Mouse (Mus musculus) Muller cell, postnatal 12 days (primary cell): ENCODE measurements at regions not wholly inside any gene's neighbourhood (a gene's known extent, or its start where the extent isn't known, plus 50 kb on each side); places are given as distances from the start of the nearest gene placed in this dataset.
A peak's percentile ranks its signal among the peaks of the same experiment; 100 is the strongest.

Experiments used
- DNase-seq: peaks from one replicate; pipeline ENCODE4 v3.0.0-alpha.2; 2015; ENCODE audit errors: inconsistent ontology term

DNA sequence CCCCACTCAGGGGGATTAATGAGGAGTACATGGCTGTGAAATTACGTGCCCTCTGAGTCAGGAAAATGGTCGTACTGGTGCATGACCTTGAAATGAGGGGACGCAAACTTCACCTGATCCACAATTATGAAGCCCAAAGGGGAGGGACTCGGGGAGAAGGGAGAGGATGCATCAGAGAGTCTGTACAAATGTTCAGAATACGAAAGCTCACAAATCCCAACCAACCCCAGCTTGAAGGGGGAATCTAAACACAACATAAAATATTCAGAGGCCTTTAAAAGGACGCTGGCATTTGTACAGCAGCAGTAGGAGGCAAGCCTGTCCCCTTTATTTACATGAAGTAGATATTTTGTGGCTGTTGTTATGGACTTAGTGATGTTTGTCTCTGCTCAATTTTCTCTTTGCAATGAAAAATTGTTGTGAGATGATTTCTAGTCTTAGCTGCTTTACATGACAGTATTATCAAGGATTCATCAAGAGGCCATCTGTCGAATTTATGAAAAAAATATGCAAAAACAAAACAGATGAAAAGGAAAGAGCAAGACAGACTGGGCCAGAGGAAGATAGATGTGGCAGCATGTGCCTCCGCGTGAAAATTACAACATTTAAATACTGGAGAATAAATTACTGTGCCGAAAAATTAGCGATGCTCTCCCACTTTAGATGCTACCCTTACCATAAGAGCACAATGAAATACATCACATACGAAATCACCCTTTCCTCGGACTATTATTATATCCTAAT lies 695.3 kb downstream of the 1700064H15Rik start:
- no peak for DNase-seq

DNA sequence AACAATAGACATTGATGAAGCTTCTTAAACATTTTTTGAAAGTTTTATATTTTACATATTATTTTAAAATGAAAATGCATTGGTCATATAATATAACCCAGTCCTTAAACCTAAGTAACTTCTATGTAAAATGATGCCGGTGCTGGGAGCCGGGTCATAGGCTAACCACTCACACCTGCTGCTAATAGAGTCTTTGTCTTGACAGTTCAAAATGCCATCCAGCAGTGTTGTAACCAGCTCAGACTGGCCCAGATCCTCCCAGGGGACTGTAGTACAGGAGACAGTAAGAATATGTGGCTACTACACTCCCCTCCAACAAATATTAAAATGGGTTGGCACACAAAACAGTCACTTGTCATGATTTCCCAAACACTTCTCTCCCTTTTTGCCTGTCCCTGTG lies 693.6 kb downstream of the 1700064H15Rik start:
- DNase-seq: no peak

DNA sequence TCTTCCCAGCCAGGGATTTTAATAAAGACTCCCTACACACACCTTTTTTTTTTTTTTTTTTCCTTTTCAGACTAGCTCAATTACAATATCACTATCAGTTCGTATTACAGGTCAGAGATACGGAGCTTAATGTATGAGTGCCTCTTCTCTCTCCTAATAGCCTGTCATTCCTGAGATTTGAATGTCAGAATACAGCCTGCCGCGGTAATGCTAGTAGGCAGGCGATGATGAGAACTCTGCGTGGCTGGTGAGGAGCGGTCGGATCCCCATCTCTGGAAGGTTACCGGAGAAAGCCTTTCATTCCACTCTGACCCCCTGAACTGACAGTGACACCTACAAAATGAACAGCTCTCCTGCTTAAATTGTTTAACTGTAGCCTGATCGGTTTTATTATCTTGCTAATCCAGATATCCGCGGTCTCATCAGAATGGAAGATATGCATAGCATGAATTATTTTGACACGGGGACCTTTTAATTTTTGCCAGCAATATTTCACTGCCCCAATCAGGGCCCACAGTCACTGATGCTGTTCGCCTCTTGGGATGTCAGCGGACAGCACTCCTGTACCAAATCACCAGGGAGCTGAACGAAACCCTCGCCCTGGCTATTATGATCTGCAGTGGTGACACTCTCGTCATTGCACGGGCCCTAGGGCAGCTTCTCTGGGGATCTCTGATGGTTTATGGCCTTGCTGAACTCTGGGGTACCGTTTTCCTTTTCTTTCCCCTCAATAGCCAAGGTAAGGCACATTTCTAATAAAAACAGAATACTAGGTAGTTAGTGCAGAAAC lies 690.9 kb downstream of the 1700064H15Rik start:
- DNase-seq: no peak

DNA sequence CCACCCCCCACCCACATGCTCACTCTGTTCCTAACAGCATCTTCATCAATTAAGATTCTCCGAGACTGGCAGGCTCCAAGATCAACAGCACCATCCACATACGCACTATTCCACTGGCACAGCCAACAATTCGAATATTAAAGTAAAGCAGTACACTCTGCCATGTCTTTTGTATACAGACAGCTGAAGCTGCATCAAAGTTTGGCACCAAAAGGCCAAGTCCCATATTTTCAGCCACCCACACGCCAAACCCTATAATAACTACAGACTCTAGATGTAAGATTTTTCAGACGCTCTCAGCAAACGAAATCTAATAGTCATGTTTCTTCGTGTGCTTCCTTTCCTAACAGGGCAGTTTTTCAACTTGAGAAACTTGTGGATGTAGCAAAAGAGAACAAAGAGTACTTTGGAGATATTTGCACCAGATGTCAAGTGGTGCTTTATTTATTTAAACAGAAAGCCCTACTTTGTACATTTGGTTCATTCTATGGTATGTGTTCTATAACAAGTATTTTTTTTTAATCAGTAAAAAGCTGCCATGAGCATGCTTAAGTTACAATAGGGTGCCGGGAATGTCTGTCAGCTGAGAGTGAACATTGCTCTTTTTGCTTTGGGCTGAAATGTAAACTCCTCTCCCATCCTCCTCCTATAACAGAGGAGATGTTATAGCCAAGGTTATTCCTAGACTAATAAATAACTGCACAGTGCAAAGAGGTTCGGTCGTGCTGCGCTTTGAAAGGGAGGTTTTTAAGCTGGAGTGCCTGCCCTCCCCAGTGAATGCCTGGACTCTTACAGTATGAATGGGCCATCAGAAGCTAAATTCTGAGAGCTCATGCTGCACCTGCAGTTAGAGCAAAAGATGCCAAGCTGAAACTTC lies 686.9 kb downstream of the 1700064H15Rik start:
- DNase-seq: no peak

DNA sequence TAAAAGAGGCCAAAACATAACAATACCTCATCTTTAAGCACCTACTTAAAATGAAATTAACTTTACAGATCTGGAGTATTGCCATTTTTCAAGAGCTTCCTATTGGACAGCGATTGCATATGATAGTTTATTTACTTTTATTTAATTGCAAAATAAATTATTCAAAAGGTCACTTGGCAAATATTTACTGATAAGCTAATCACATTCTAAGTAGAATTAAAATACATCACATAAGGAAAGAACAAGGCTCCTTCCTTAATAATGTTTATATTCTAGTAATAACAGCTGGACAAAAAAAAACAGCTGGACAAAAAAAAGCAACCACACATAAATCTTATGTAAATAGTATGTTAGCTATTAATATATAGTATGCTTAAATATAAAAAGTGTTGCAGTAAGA lies 668.1 kb downstream of the 1700064H15Rik start:
- no peak for DNase-seq

DNA sequence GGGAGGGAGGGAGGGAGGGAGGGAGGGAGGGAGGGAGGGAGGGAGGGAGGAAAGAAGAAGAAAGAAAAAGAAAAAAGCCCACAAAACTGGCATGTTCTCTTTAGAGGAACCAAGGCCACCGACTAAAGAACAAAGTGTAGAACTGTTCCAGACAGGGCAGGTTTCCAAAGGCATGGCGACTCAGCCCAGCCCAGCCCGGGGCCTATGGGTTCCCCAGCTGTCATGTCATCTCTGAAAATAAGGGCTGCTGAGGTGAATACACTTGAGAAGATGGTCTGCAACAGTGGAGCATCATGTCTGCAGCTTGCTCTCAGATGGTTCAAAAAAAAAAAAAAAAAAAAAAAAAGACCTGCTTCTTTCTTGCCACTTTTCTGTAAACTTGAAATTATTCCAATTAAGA lies 639.8 kb downstream of the 1700064H15Rik start:
- no peak for DNase-seq

DNA sequence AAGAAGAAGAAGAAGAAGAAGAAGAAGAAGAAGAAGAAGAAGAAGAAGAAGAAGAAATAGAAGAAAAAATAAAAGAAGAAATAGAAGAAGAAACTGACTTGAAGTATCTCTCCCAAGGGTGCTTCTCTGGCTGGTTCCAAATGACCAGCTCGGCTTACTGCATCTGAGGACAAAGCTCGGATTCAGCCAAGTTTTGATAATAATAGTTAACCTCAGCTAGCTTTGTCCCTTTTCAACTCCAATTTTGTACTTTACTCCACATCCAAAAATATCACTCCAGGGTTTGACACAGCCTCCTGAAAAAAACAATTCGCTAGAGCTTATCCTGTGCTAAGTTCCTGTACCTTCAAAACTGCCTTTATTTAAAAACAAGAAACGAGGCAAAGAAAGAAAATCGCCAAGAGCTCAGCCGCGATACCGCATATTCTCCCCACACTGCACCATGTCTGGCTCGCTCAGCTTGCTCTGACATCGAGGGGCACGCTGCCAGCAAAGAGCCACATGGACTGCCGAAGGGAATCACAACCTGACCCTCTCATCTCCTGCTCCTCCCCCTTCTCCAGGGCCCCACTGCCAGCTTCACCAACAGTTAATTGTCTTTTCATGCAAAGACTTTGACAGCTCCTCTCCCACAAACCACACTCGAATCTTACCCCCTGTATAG lies 638.8 kb downstream of the 1700064H15Rik start:
- DNase-seq: peak; percentile 66

DNA sequence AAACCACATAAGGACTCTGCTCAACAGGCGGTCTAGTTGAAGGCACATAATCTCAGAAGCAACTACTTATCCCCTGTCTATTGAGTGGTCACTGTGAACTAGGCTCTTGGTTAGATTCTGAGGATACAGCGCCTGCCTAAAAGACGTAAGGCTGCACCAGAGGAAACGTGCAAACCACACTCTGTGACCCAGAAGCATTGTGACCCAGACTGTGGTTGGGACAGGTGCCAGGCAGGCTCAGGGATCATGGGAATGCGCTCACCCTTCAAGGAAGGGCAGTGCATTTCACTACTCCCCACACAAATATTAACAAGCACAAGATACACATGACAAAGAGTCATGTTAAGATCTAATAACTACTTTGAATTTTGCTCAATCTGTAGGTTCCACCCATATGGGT lies 628.3 kb downstream of the 1700064H15Rik start:
- DNase-seq: peak; percentile 62

DNA sequence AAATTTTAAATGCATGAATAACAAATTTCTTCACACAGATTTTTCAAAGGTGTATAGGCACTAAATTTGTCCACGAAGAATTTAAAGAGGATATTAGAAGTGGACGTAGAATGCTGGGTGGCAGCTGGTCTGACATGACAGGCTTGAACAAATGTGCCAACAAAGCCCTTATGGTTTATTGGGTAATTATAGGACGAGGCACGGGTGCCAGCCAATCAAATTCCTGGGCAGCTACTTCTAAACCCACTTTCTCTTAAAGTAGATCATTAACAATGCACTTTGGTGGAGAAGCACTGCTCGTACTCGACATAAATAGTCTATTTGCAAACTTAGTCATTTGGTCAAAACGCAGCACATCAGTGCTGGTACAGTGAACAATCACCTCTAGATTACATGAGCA lies 626.4 kb downstream of the 1700064H15Rik start:
- DNase-seq: no peak

DNA sequence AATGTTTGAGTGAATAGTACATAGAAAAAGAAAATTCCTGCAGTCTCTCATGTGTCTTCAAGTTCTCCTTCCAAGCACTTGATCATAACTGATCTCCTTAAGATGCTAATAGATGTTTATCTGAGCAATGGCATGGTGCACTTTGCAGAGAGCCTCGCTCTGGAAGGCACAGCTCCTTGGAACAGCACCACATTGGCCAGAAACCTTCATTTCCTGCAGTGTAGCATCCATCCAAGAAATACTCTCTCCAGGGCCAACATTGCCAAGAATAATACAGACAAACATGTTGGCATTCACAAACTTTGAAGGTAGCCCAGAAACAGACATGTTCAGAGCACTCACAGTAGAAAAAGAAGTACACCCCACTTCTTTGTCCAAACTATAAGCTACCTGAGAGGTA lies 623.7 kb downstream of the 1700064H15Rik start:
- DNase-seq: no peak

DNA sequence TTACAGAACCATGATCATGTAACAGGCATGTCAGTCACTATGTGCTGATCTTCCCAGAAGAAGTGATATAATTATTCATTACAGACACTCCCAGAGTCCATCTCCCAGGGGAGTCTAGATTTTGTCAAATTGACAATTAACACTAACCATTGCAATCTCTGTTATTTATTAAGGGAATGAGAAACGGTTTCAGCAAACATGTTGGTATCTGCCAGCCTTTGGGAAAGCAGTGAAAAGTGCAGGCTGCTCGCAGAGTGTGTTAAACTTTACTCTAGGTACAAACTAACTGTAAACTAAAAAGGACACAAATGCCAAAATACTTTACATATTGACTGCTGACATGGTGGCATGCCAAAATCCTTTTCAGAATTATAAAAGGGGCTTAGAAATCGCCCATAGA lies 583.9 kb downstream of the 1700064H15Rik start:
- DNase-seq: no peak

DNA sequence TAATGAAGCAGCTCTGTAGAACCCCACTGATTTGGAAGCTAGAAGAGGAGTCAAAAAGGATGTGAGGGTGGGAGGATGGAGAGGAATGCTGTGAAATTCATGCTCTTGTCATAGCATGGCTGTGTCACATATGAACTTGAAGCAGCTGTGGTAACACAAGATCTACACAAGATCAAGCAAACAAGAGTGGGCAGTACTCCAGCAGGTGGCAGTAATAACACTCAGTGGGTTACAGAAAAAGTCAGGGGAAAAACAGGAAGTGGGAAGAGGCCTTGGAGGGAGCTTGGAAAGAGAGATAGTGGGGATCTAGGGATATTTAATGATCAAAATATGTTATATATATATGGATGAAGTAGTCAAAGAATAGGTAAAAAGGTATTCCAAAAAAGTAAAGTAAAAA lies 582.5 kb downstream of the 1700064H15Rik start:
- DNase-seq: no peak

DNA sequence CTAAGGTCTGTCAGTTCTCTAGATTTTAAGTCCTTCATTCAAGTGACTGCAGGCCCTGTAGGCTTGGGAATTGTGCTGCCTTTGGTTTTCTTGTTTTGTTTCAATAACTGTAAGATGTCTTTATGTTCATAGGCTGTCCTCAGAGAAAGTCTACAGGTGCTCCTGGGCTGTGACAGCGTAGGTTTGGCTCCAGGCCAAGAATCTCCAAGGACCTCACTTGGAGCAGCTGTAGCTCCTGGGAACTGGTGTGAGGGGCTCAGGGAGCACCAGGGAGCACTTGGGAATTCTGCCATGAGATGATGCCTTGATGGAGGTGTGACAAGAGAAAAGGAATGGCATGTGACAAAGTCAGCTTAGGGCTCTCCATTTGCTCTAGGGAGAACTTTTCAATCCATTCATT lies 581.9 kb downstream of the 1700064H15Rik start:
- no peak for DNase-seq

DNA sequence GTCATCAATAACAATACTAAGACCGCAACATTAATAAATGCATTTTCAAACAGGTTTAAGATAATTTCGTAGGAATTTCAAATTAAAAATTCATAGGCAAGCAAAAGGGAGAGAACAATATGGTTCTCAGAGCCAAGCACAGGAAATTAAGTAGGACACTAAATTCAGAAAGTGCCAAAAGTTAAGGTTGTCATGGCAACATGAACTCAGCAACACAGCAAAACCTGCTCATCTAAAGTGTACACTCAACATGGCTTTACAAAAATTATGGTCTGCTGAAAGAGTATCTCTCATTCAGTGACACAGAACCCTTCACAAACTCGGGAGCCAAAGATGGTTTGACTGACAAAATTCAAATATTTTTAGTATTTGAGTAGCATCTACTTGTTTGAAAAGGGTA lies 572.5 kb downstream of the 1700064H15Rik start:
- DNase-seq: no peak

DNA sequence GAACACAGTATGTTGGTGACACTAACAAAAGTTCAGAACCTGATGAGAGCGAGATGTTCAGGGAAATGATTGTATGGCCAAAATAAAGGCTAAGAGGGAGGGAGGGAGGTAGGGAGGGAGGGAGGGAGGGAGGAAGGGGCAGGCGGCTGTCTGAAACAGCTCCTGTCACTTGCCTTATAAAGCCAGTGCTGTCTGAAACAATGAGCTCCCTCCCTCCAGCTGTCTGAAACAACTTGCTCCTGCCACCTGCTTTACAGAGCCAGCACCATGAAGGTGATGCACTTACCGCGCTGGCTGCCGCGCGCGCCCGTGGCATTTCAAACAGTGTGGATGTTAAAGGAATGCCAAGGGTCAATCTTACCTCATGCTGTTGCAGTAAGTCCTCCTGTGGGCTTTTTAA lies 571.9 kb downstream of the 1700064H15Rik start:
- no peak for DNase-seq

DNA sequence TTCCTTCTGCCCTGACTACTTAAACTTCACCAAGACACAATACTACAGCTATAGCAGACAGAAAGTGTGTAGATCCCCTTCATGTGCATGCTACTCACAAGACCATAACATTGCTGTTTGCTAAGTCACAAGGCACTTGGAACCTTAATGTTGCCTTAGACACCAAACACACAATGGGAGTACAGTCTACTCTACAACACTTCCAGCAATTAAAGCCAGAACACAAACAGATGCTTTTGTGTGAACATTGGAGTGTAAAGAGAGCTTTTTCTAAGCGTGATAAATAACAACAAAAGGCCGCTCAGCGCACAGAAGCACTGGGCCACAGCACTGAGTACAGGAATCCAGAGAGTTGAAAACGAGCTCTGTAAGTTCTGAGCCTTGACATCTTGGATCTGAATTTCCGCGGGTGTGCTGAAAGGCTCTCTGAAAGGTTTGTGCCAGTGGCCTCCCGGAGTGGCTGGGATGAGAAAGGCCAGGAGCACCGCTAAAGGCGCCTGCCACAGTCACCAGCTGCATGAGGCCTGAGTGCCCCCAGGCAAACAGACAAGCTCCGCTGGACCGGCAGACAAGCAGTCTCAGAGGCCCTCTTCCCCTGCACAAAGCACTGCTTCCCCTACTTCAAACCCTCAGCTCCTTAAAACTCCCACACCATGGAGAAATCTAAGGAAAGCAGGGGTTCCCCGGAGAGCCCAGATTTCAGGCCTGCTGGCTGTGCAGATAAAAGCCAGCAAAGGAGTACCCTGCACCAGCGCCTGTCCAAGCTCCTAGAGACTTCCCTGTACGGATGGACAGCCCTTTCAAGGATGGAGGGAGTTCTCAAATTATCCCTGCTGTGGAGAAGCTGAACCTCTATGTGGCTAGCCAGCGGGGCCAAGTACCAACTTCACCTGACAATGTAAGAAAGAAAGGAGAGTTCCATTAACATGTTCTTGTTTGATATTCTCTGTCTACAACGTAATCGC lies 568.3 kb downstream of the 1700064H15Rik start:
- DNase-seq: peak; percentile 40

DNA sequence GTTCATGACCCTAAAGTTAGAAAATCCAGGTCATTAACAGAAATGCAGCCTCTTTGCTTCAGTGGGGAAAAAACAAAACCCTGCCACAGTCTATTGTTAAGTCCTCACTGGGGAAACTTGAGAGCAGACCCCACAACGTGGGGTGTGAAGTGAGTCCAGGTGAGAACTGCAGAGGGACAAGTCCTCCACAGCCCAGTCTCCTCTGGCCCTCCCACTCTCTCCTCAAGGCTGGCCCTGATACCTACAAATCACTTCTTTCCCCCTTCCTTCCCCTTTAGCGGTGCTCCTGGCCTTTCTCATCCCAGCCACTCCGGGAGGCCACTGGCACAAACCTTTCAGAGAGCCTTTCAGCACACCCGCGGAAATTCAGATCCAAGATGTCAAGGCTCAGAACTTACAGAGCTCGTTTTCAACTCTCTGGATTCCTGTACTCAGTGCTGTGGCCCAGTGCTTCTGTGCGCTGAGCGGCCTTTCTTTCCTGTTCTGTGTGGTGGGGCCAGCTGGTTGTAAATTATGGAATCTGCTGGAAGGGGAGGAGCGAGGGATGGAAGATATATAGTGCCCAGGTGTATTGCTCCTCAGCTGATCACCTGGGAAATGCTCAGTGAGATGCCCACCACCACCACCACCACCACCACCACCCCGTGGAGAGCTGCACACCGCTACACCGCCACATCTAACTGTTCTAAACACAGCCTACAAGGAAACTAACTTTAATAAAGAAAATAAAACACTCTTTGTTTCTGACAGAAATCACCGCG lies 566.8 kb downstream of the 1700064H15Rik start:
- no peak for DNase-seq

DNA sequence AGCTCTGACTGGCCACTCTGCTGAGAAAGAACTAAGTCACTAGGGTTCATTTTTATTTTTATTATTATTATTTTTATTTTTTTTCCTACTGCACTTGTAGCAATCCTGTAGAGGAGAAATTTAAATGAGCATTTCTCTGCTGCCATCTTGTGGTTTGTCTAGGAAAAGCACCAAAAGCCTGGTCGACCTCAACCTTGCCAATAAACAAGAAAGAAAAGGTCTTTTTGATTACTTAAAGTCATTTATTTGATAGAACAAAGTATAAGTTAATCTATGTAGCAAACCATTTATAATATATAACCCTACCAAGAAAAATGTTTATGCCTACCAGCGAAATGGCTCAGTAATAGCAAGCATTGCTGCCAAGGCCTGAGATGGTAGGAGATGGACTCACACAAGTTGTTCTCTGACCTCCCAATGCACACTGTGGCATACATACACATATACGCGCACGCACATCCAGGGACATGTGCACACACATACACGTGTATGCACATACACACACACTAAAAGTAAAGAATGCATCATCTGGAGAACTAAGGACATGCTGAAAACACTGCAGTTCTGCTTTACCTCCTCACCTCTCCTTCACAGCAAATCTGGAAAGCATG lies 566.1 kb downstream of the 1700064H15Rik start:
- DNase-seq: peak; percentile 48

DNA sequence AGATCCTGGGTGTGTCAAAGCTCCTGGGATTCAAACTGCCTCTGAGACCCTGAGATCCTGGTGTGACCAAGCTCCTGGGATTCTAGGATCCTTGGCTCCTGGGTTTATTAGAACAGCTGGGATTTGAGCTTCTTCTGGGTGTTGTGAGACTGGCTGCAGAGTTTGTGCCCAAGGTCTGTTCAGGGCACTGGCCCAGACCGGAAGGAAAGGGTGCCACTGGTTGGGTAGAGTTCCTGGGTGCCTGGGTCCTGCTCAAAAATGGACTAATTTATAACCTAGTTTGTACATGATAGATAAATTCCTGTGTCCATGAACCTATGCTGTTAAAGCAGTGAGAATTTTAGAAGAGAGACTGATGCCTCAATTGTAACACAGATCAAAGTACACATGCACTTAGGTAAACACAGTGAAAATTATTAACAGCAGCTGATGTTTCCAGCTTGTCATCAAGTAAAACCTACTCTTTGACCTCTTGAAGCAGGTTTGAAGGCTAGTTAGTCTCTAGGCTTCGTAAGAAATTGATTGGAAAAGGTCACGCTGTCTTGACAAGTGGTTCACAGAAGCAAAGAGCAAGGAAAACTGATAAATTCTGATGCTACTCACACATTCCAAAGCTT lies 561.2 kb downstream of the 1700064H15Rik start:
- no peak for DNase-seq
